Mouse (Mus musculus) heart, adult 2 months (tissue): ENCODE measurements at regions not wholly inside any gene's neighbourhood (a gene's known extent, or its start where the extent isn't known, plus 50 kb on each side); places are given as distances from the start of the nearest gene placed in this dataset.

Experiments
- CTCF ChIP-seq: fragments of 200-600 bp; IDR thresholded peaks from 2 replicates; pipeline ENCODE4 v1.8.1; 2022; ENCODE audit warnings: antibody characterized with exemption, mild to moderate bottlenecking, moderate library complexity
- EP300 ChIP-seq: fragments of 200-500 bp; IDR thresholded peaks from 2 replicates; pipeline ENCODE4 v1.6.1; 2011; ENCODE audit warnings: low read depth, low read length, control low read depth; ENCODE audit not compliant: insufficient read depth
- POLR2A ChIP-seq: fragments of 200-500 bp; IDR thresholded peaks from 2 replicates; pipeline ENCODE4 v1.6.1; 2011; ENCODE audit warnings: mild to moderate bottlenecking, low read depth, low read length, control low read depth; ENCODE audit not compliant: insufficient read depth

GRCm38 (mm10) chr3:119950070-119950469 is 165.8 kb upstream of the Ptbp2 start:
- TF ChIP-seq CTCF (no peak), EP300 (no peak), POLR2A (no peak)
